Mouse (Mus musculus): ENCODE results near the gene Wnt6. TPM values are rescaled to one million over a fixed set of nuclear protein-coding genes. Genes with fewer than 3 reads are reported as not detected.

The Wnt6 gene
- polyA plus RNA-seq, 1 experiment from 2014 or later = 14.6 TPM

GRCm38 (mm10) chr1:74763081-74763480 is 8.6 kb upstream of the Wnt6 start:
- 6% methylated on average over 6 of the region's 6 CpGs for WGBS
- peaks cover 3% of the 10 kb centered on the region; the same call in 1 of the 2 replicates for H3K27me3 ChIP-seq (ENCODE audit: control insufficient read depth, insufficient read depth, low read length)
- no peak overlapping the region for H3K27ac ChIP-seq (ENCODE audit: low read depth, low read length)

DNA sequence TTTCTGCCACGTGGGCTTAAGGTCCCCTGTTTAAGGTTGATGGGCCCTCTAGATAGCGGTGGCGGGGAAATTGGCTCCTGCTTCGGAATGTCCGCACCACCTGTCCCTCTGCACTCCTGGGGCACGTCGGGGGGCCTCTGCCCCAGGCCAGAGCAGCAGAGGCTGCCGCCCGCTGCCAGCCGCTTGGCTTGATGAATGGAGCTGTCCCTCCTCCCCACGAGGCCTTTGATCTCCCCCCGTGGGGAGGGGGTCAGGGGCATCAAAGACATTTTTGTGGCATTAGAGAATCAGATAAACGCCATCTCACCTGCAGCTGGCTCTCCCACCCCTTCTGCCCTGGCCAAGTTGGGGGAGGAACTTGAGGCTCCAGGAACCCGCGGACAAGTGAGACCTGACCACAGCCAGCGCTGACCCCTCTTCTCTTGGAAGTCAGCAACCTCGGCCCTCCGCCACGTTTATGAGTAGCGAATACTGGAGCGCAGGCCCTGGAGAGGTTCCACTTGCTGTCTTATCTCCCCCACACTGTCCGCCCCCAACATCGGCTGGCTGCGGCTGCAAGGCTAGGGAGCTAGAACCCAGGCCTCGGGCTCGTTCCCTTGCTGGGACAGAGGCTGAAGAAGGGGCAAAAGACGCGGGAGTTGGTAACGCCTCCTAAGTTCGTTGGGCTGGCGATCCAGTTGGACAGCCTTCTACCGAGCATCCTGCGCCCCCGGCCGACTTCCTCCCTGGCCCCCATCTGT is 795 bp upstream of the Wnt6 start:
- H3K9me3 ChIP-seq (ENCODE audit: control insufficient read depth, low read length) = no peaks in the 10 kb centered on the region
- DNase-seq (ENCODE audit: low spot score) (peak; percentile 40), ATAC-seq (ENCODE audit: insufficient read depth, low FRiP score, low TSS enrichment) (no peak)
- peak overlapping the region; percentile 75 for H3K4me2 ChIP-seq (ENCODE audit: low read depth)
- H3K27me3 ChIP-seq (ENCODE audit: control insufficient read depth, insufficient read depth, low read length) = peaks cover 65% of the 10 kb centered on the region
- no peaks in the 10 kb centered on the region for H3K36me3 ChIP-seq (ENCODE audit: control insufficient read depth, insufficient read depth, low read length)
- peaks cover 16% of the 10 kb centered on the region for H3K4me1 ChIP-seq (ENCODE audit: control insufficient read depth, insufficient read depth, low read length)
- no peak overlapping the region for H3K9ac ChIP-seq (ENCODE audit: low read length)
- H3K27ac ChIP-seq (ENCODE audit: low read depth, low read length) = no peak overlapping the region
- WGBS = under 1% methylated on average over 35 of the region's 35 CpGs
- H3K4me3 ChIP-seq (ENCODE audit: low read depth, low read length) = peak overlapping the region; percentile 45

More at GRCm38 (mm10) chr1:74763081-74763480, 8.6 kb upstream of the Wnt6 start:
- Histone ChIP-seq H3K4me3 (ENCODE audit: low read depth, low read length) (no peak overlapping the region), H3K4me1 (ENCODE audit: control insufficient read depth, insufficient read depth, low read length) (no peaks in the 10 kb centered on the region), H3K9me3 (ENCODE audit: control insufficient read depth, low read length) (no peaks in the 10 kb centered on the region), H3K36me3 (ENCODE audit: control insufficient read depth, insufficient read depth, low read length) (no peaks in the 10 kb centered on the region), H3K9ac (ENCODE audit: low read length) (no peak overlapping the region), H3K4me2 (ENCODE audit: low read depth) (no peak overlapping the region)
- ATAC-seq (ENCODE audit: insufficient read depth, low FRiP score, low TSS enrichment) = no peak
- DNase-seq (ENCODE audit: low spot score) = peak; percentile 82

DNA sequence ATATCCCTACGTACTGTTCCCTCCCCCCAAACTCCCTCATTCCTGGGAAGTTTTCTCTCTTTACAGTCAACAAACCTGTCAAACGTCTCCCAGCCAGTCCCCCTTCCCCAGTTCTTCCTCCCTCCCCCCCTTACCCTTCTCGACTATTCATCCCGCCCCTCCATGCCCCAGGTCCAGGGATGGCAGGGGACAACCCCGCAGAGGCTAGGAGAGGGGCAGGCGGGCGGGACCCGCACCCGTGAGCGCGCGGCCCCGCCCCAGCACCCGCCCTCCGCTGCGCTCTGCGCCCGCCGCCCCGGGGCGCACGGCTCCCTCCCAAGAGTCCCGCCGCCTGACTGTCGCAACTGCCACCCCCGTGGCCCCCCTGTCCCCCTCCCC is 236 bp upstream of the Wnt6 start:
- 0 out of 2 replicates have a peak overlapping the region, but pooled peaks have one; percentile 18 for H3K9ac ChIP-seq (ENCODE audit: low read length)

DNA sequence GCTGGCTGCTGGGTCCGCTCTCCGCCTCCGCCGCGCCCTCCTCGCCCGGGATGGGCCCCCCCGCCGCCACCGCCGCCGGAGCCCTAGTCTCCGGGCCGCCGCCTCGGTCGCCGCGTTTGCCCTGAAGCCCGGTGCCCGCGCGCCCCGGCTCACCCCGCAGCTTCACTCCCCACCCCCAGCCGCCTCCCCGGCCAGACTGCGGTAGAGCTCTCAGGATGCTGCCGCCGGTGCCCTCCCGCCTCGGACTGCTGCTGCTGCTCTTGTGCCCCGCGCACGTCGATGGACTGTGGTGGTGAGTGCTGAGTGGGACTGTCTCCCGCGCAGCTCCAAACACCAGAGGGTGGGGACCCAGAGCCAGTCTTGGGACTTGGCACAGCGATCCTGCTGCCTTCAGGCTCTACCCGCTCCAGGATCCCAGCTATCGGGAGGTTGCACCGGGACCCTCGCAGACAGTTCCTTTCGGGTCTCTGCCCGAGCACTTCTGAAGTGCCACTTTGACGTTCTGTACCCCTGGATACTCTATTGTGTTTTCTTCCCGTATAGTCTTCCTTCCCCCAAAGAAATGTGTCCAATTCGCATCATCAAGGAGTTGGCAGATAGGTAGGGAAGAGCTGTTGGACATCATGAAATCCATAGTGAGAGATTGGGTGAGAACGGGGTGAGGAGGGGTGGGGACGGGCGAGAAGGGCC is 384 bp downstream of the Wnt6 start:
- WGBS = under 1% methylated on average over 38 of the region's 51 CpGs
- DNase-seq (ENCODE audit: low spot score) = peak; percentile 30
- H3K9me3 ChIP-seq (ENCODE audit: control insufficient read depth, low read length) = no peaks in the 10 kb centered on the region

More for the DNA sequence above, 236 bp upstream of the Wnt6 start:
- no peak overlapping the region for H3K27ac ChIP-seq (ENCODE audit: low read depth, low read length)
- H3K4me1 ChIP-seq (ENCODE audit: control insufficient read depth, insufficient read depth, low read length) = peaks cover 16% of the 10 kb centered on the region
- peak overlapping the region; percentile 45 for H3K4me3 ChIP-seq (ENCODE audit: low read depth, low read length)
- H3K36me3 ChIP-seq (ENCODE audit: control insufficient read depth, insufficient read depth, low read length) = no peaks in the 10 kb centered on the region
- peaks cover 65% of the 10 kb centered on the region for H3K27me3 ChIP-seq (ENCODE audit: control insufficient read depth, insufficient read depth, low read length)
- peak overlapping the region; percentile 75 for H3K4me2 ChIP-seq (ENCODE audit: low read depth)
- WGBS = 0% methylated on average over 22 of the region's 26 CpGs
- ATAC-seq (ENCODE audit: insufficient read depth, low FRiP score, low TSS enrichment) = no peak
- no peaks in the 10 kb centered on the region for H3K9me3 ChIP-seq (ENCODE audit: control insufficient read depth, low read length)
- peak; percentile 9 for DNase-seq (ENCODE audit: low spot score)

DNA sequence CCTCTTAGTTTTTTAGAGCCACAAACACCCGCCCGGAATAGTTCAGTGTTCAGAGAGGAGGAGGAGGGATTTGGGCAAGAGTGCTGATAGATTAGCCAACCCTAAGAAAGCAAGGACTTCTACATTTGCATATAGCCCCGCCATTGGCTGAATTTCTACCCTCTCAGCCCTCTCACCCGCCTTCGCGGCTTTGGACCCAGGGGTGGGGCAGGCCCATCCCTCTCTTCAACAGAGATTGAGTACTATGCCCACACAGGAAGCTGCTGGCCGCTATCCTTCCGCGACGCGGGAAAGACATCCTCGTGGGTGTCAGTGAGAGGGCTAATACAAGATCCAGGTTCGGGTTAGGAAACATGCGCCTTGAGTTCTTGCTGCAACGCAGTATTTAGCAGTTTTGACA is 1.4 kb downstream of the Wnt6 start:
- H3K4me1 ChIP-seq (ENCODE audit: control insufficient read depth, insufficient read depth, low read length) = peaks cover 16% of the 10 kb centered on the region
- H3K36me3 ChIP-seq (ENCODE audit: control insufficient read depth, insufficient read depth, low read length) = no peaks in the 10 kb centered on the region
- H3K9ac ChIP-seq (ENCODE audit: low read length) = no peak overlapping the region
- 0 out of 2 replicates have a peak overlapping the region, but pooled peaks have one; percentile 1 for H3K4me3 ChIP-seq (ENCODE audit: low read depth, low read length)
- WGBS = under 1% methylated on average over 15 of the region's 15 CpGs
- peak; percentile 83 for DNase-seq (ENCODE audit: low spot score)
- H3K27me3 ChIP-seq (ENCODE audit: control insufficient read depth, insufficient read depth, low read length) = peaks cover 62% of the 10 kb centered on the region
- peak; percentile 86 for ATAC-seq (ENCODE audit: insufficient read depth, low FRiP score, low TSS enrichment)
- H3K4me2 ChIP-seq (ENCODE audit: low read depth) = peak overlapping the region; percentile 75
- H3K27ac ChIP-seq (ENCODE audit: low read depth, low read length) = no peak overlapping the region
- H3K9me3 ChIP-seq (ENCODE audit: control insufficient read depth, low read length) = no peaks in the 10 kb centered on the region

More for the DNA sequence above, 384 bp downstream of the Wnt6 start:
- Histone ChIP-seq H3K9ac (ENCODE audit: low read length) (no peak overlapping the region), H3K27ac (ENCODE audit: low read depth, low read length) (no peak overlapping the region), H3K27me3 (ENCODE audit: control insufficient read depth, insufficient read depth, low read length) (peaks cover 62% of the 10 kb centered on the region), H3K4me2 (ENCODE audit: low read depth) (peak overlapping the region; percentile 75), H3K4me1 (ENCODE audit: control insufficient read depth, insufficient read depth, low read length) (peaks cover 16% of the 10 kb centered on the region), H3K4me3 (ENCODE audit: low read depth, low read length) (peak overlapping the region; percentile 45), H3K36me3 (ENCODE audit: control insufficient read depth, insufficient read depth, low read length) (no peaks in the 10 kb centered on the region)
- ATAC-seq (ENCODE audit: insufficient read depth, low FRiP score, low TSS enrichment) = no peak

DNA sequence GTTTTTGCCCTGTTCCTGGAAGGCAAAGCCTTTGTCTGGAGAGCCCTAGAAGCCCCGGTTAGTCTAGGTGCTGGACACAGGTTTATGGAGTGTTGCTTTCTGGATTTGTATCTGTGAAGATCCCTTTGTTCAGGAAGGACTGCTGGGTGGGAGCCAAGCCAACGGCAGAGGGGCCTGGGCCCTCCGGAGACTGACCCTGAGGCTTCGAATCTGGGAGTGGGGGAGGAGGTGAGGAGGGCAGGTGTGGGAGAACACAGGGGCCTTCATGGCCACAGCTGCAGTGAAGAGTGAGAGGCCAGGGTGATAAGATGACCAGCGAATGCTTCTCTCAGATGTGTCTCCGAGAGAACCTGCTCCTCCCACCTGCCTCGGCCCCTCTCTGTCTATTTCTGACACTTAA is 2.4 kb downstream of the Wnt6 start:
- 14% methylated on average over 7 of the region's 7 CpGs for WGBS
- no peak for DNase-seq (ENCODE audit: low spot score)
- Histone ChIP-seq H3K27ac (ENCODE audit: low read depth, low read length) (no peak overlapping the region), H3K27me3 (ENCODE audit: control insufficient read depth, insufficient read depth, low read length) (peaks cover 63% of the 10 kb centered on the region), H3K4me2 (ENCODE audit: low read depth) (no peak overlapping the region), H3K9me3 (ENCODE audit: control insufficient read depth, low read length) (no peaks in the 10 kb centered on the region), H3K9ac (ENCODE audit: low read length) (no peak overlapping the region), H3K4me3 (ENCODE audit: low read depth, low read length) (no peak overlapping the region), H3K36me3 (ENCODE audit: control insufficient read depth, insufficient read depth, low read length) (no peaks in the 10 kb centered on the region), H3K4me1 (ENCODE audit: control insufficient read depth, insufficient read depth, low read length) (peaks cover 16% of the 10 kb centered on the region)
- ATAC-seq (ENCODE audit: insufficient read depth, low FRiP score, low TSS enrichment) = no peak

- DNase-seq (ENCODE audit: low spot score) = peak; percentile 48
- no peak overlapping the region; the same call in 1 of the 2 replicates for H3K9ac ChIP-seq (ENCODE audit: low read length)
- no peak overlapping the region for H3K27ac ChIP-seq (ENCODE audit: low read depth, low read length)
Observed at GRCm38 (mm10) chr1:74775816-74776215, 4.1 kb downstream of the Wnt6 start.

GRCm38 (mm10) chr1:74778934-74779486 is 7.3 kb downstream of the Wnt6 start:
- Histone ChIP-seq H3K36me3 (ENCODE audit: control insufficient read depth, insufficient read depth, low read length) (no peaks in the 10 kb centered on the region), H3K9ac (ENCODE audit: low read length) (no peak overlapping the region), H3K9me3 (ENCODE audit: control insufficient read depth, low read length) (no peaks in the 10 kb centered on the region), H3K27me3 (ENCODE audit: control insufficient read depth, insufficient read depth, low read length) (peaks cover 55% of the 10 kb centered on the region), H3K4me3 (ENCODE audit: low read depth, low read length) (no peak overlapping the region), H3K27ac (ENCODE audit: low read depth, low read length) (no peak overlapping the region), H3K4me1 (ENCODE audit: control insufficient read depth, insufficient read depth, low read length) (no peaks in the 10 kb centered on the region; the same call in 1 of the 2 replicates), H3K4me2 (ENCODE audit: low read depth) (no peak overlapping the region)
- DNase-seq (ENCODE audit: low spot score) (no peak), ATAC-seq (ENCODE audit: insufficient read depth, low FRiP score, low TSS enrichment) (no peak)
- WGBS = 27% methylated on average over 3 of the region's 3 CpGs

More at GRCm38 (mm10) chr1:74775816-74776215, 4.1 kb downstream of the Wnt6 start:
- no peak overlapping the region for H3K4me3 ChIP-seq (ENCODE audit: low read depth, low read length)
- H3K9me3 ChIP-seq (ENCODE audit: control insufficient read depth, low read length) = no peaks in the 10 kb centered on the region
- no peak for ATAC-seq (ENCODE audit: insufficient read depth, low FRiP score, low TSS enrichment)
- H3K4me1 ChIP-seq (ENCODE audit: control insufficient read depth, insufficient read depth, low read length) = peaks cover 14% of the 10 kb centered on the region
- peaks cover 54% of the 10 kb centered on the region for H3K27me3 ChIP-seq (ENCODE audit: control insufficient read depth, insufficient read depth, low read length)
- WGBS = 4% methylated on average over 5 of the region's 5 CpGs
- no peak overlapping the region for H3K4me2 ChIP-seq (ENCODE audit: low read depth)
- H3K36me3 ChIP-seq (ENCODE audit: control insufficient read depth, insufficient read depth, low read length) = no peaks in the 10 kb centered on the region
